7 mouse cellular contexts compared by ENCODE assay signal in genomic region chr6:120531020-120531965, GRCm38 (mm10). TPM values are rescaled to one million over a fixed set of nuclear protein-coding genes. Genes with fewer than 3 reads are reported as not detected.
A peak's percentile ranks its signal among the peaks of the same experiment; 100 is the strongest.
DNase-seq lines count a peak whose midpoint lies in the region; ATAC-seq and TF ChIP-seq lines count a peak whose summit lies in the region.

TSS of gene Hdhd5 (minus strand) at chr6:120531319.

- H3K9ac ChIP-seq in embryonic facial prominence, embryonic 12.5 days, result peak within 1 kb of the TSS; percentile 81
- peak within 1 kb of the TSS; percentile 88 for H3K9ac ChIP-seq in limb, embryonic 12.5 days (replicated peaks)
- H3K9ac ChIP-seq in midbrain, embryonic 15.5 days, result peak within 1 kb of the TSS; percentile 93

- H3K27ac ChIP-seq in embryonic facial prominence, embryonic 12.5 days, result no peak within 1 kb of the TSS
- H3K27ac ChIP-seq in kidney, adult 2 months (ENCODE audit: insufficient read depth, low read depth, low read length), result peak within 1 kb of the TSS; percentile 93
- no peak within 1 kb of the TSS for H3K27ac ChIP-seq in limb, embryonic 12.5 days
- peak within 1 kb of the TSS; percentile 77 for H3K27ac ChIP-seq in midbrain, embryonic 15.5 days
- peak within 1 kb of the TSS; percentile 72 for H3K27ac ChIP-seq in spleen, adult 2 months (ENCODE audit: insufficient read depth, low read length)

- peak within 1 kb of the TSS; percentile 70 for H3K4me3 ChIP-seq in embryonic facial prominence, embryonic 12.5 days
- peak within 1 kb of the TSS; percentile 92 for H3K4me3 ChIP-seq in kidney, adult 2 months (ENCODE audit: insufficient read depth, low read depth, low read length)
- peak within 1 kb of the TSS; percentile 94 for H3K4me3 ChIP-seq in limb, embryonic 12.5 days (replicated peaks)
- peak within 1 kb of the TSS; percentile 93 for H3K4me3 ChIP-seq in midbrain, embryonic 15.5 days
- H3K4me3 ChIP-seq in spleen, adult 2 months (ENCODE audit: extremely low read depth, insufficient read depth, insufficient read length), result peak within 1 kb of the TSS; percentile 87

- ATAC-seq in embryonic facial prominence, embryonic 12.5 days (ENCODE audit: insufficient number of reproducible peaks, insufficient read depth, low FRiP score, low TSS enrichment), result peak; percentile 96
- ATAC-seq in limb, embryonic 12.5 days (ENCODE audit: insufficient number of reproducible peaks, insufficient read depth, low FRiP score, low TSS enrichment, low read depth), result peak; percentile 95
- peak; percentile 99 for ATAC-seq in midbrain, embryonic 15.5 days (replicated peaks)

- H3K4me2 ChIP-seq in embryonic facial prominence, embryonic 12.5 days (replicated peaks), result peak within 1 kb of the TSS; percentile 78
- peak within 1 kb of the TSS; percentile 74 for H3K4me2 ChIP-seq in limb, embryonic 12.5 days
- H3K4me2 ChIP-seq in midbrain, embryonic 15.5 days, result peak within 1 kb of the TSS; percentile 60

- TF ChIP-seq POLR2A in kidney, adult 2 months (IDR thresholded peaks at IDR 0.05; ENCODE audit: low read depth, low read length), result peak; percentile 55
- TF ChIP-seq POLR2A in spleen, adult 2 months (IDR thresholded peaks at IDR 0.05; ENCODE audit: low read depth, low read length), result peak; percentile 65

- no peaks in the 10 kb centered on the region for H3K9me3 ChIP-seq in embryonic facial prominence, embryonic 12.5 days
- no peaks in the 10 kb centered on the region for H3K9me3 ChIP-seq in limb, embryonic 12.5 days
- no peaks in the 10 kb centered on the region for H3K9me3 ChIP-seq in midbrain, embryonic 15.5 days

- H3K4me1 ChIP-seq in embryonic facial prominence, embryonic 12.5 days, result peaks cover 13% of the 10 kb centered on the region
- peaks cover 4% of the 10 kb centered on the region; the same call in 1 of the 2 replicates for H3K4me1 ChIP-seq in kidney, adult 2 months (ENCODE audit: control insufficient read depth, insufficient read depth, low read length)
- peaks cover 12% of the 10 kb centered on the region for H3K4me1 ChIP-seq in limb, embryonic 12.5 days (replicated peaks)
- H3K4me1 ChIP-seq in midbrain, embryonic 15.5 days, result peaks cover 27% of the 10 kb centered on the region
- H3K4me1 ChIP-seq in spleen, adult 2 months (ENCODE audit: control insufficient read depth, insufficient read depth, insufficient read length), result peaks cover 13% of the 10 kb centered on the region

- TF ChIP-seq CTCF in kidney, adult 2 months (conservative IDR thresholded peaks at IDR 0.05; ENCODE audit: insufficient read depth, insufficient read length, low read depth, low read length), result no peak
- no peak for TF ChIP-seq CTCF in spleen, adult 2 months (IDR thresholded peaks at IDR 0.05; ENCODE audit: extremely low read depth, insufficient read depth, insufficient read length, insufficient replicate concordance)

- peak; percentile 97 for DNase-seq in adrenal gland, postnatal 25 days
- DNase-seq in heart, adult 18-20 months, result peak; percentile 95
- DNase-seq in kidney, adult 2 months, result peak; percentile 95
- DNase-seq in spleen, adult 2 months (ENCODE audit: low read depth in 1 of 2, low spot score in 2 of 2), result peak; percentile 83 to 93

- 0 out of 2 replicates have a peak, but pooled peaks cover 4% of the 10 kb centered on the region for H3K36me3 ChIP-seq in embryonic facial prominence, embryonic 12.5 days
- H3K36me3 ChIP-seq in kidney, adult 2 months (ENCODE audit: control insufficient read depth, insufficient read depth, low read length), result no peaks in the 10 kb centered on the region
- H3K36me3 ChIP-seq in limb, embryonic 12.5 days, result peaks cover 7% of the 10 kb centered on the region; the same call in 1 of the 2 replicates
- no peaks in the 10 kb centered on the region for H3K36me3 ChIP-seq in midbrain, embryonic 15.5 days (replicated peaks)
- no peaks in the 10 kb centered on the region for H3K36me3 ChIP-seq in spleen, adult 2 months (ENCODE audit: control insufficient read depth, insufficient read depth, low read length)

- 1% methylated on average over 74 of the region's 75 CpGs for WGBS in embryonic facial prominence, embryonic 12.5 days
- under 1% methylated on average over 75 of the region's 75 CpGs for WGBS in kidney, adult 2 months
- WGBS in limb, embryonic 12.5 days, result under 1% methylated on average over 75 of the region's 75 CpGs
- under 1% methylated on average over 75 of the region's 75 CpGs for WGBS in midbrain, embryonic 15.5 days
- under 1% methylated on average over 75 of the region's 75 CpGs for WGBS in spleen, adult 2 months

- no peaks in the 10 kb centered on the region for H3K27me3 ChIP-seq in embryonic facial prominence, embryonic 12.5 days
- no peaks in the 10 kb centered on the region for H3K27me3 ChIP-seq in kidney, adult 2 months (replicated peaks; ENCODE audit: control insufficient read depth, insufficient read depth, low read length)
- H3K27me3 ChIP-seq in limb, embryonic 12.5 days, result no peaks in the 10 kb centered on the region
- H3K27me3 ChIP-seq in midbrain, embryonic 15.5 days (replicated peaks), result no peaks in the 10 kb centered on the region
- no peaks in the 10 kb centered on the region for H3K27me3 ChIP-seq in spleen, adult 2 months (ENCODE audit: control insufficient read depth, insufficient read depth, low read length)

RNA-seq across cellular contexts. Expression of gene Hdhd5, which starts in this region (rescaled TPM):
- 28.5 and 37.4 TPM in 2 replicates for total RNA-seq in adrenal gland, postnatal 25 days (2021)
- polyA plus RNA-seq in embryonic facial prominence, embryonic 12.5 days (2016; fragmentation: Nextera tagmentation; extraction: Ambion mirVana), result 19.4 and 22.9 TPM in 2 replicates
- 10 to 100 TPM; 18.7 to 21.8 TPM for total RNA-seq in heart, adult 18-20 months (2021)
- 36.0 and 36.1 TPM in 2 replicates for polyA plus RNA-seq in kidney, adult 2 months (2012; rRNA removed)
- 21.7 and 22.1 TPM in 2 replicates for polyA plus RNA-seq in limb, embryonic 12.5 days (2016; fragmentation: Nextera tagmentation; extraction: Ambion mirVana)
- polyA plus RNA-seq in midbrain, embryonic 15.5 days (2015; fragmentation: Nextera tagmentation; extraction: Ambion mirVana), result 15.5 and 18.0 TPM in 2 replicates
- 25.2 and 25.3 TPM in 2 replicates for polyA plus RNA-seq in spleen, adult 2 months (2012; rRNA removed)

Comparison
In these comparisons a context has a peak if more than half of its experiments do, and no peak if none do; other contexts are left out.
1. H3K27ac ChIP-seq: peak in kidney, adult 2 months (single experiment), midbrain, embryonic 15.5 days (single experiment) and spleen, adult 2 months (single experiment); none in embryonic facial prominence, embryonic 12.5 days (single experiment) and limb, embryonic 12.5 days (single experiment).
2. Peak in every context shown above with its lines, with median percentiles within 50 percentile points of each other: DNase-seq, ATAC-seq, H3K4me2 ChIP-seq, H3K4me3 ChIP-seq and H3K9ac ChIP-seq.